Mouse (Mus musculus): Measurements from ENCODE around the gene Phlpp1. TPM values are rescaled to one million over a fixed set of nuclear protein-coding genes. Genes with fewer than 3 reads are reported as not detected.

Gene Phlpp1
- polyA plus RNA-seq, 1 experiment from 2014 or later, result 7.4 TPM

DNA sequence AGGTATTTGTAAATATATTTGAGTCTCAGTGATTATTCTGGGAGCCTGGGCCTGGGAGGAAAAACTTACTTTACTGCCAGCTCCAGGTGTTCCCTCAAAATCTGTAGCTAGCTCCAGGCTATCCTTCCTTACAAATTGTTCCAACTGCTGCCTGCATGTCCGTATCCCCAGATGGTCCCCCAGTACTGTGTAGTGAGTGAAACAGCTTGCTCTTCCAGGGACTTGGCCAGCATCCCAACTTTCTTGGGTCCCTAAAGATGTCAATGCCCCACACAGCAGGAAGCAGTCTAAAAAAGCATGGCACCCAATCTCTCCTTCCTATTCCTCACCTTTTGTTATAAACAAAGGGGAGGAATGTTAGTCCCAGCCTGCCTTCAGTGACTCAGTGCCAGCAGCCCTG is 235.3 kb downstream of the Phlpp1 start:
- H3K4me3 ChIP-seq (ENCODE audit: low read length), result no peak overlapping the region

GRCm38 (mm10) chr1:106407963-106408440 is 236.4 kb downstream of the Phlpp1 start:
- H3K27me3 ChIP-seq (replicated peaks; ENCODE audit: control insufficient read depth, insufficient read depth, low read length), result no peaks in the 10 kb centered on the region
- H3K9me3 ChIP-seq (ENCODE audit: control insufficient read depth, low read length), result no peaks in the 10 kb centered on the region
- H3K4me2 ChIP-seq (ENCODE audit: low read length), result no peak overlapping the region
- H3K27ac ChIP-seq (ENCODE audit: low read depth, low read length), result no peak overlapping the region
- ATAC-seq, result no peak
- H3K9ac ChIP-seq (ENCODE audit: low read depth, low read length), result no peak overlapping the region
- no peak overlapping the region for H3K4me3 ChIP-seq (ENCODE audit: low read length)
- H3K4me1 ChIP-seq (ENCODE audit: control insufficient read depth, insufficient read depth, low read depth, low read length), result no peaks in the 10 kb centered on the region
- no peaks in the 10 kb centered on the region for H3K36me3 ChIP-seq (ENCODE audit: control insufficient read depth, insufficient read depth, low read length)
- WGBS, result 71% methylated on average over 7 of the region's 7 CpGs

More for the DNA sequence above, 235.3 kb downstream of the Phlpp1 start:
- no peaks in the 10 kb centered on the region for H3K4me1 ChIP-seq (ENCODE audit: control insufficient read depth, insufficient read depth, low read depth, low read length)
- H3K36me3 ChIP-seq (ENCODE audit: control insufficient read depth, insufficient read depth, low read length), result no peaks in the 10 kb centered on the region
- WGBS, result 50% methylated on average over 1 of the region's 1 CpGs
- no peak overlapping the region for H3K4me2 ChIP-seq (ENCODE audit: low read length)
- ATAC-seq, result no peak; the same call in 1 of the 2 replicates
- no peaks in the 10 kb centered on the region for H3K9me3 ChIP-seq (ENCODE audit: control insufficient read depth, low read length)
- H3K9ac ChIP-seq (ENCODE audit: low read depth, low read length), result no peak overlapping the region
- H3K27me3 ChIP-seq (replicated peaks; ENCODE audit: control insufficient read depth, insufficient read depth, low read length), result no peaks in the 10 kb centered on the region
- H3K27ac ChIP-seq (ENCODE audit: low read depth, low read length), result no peak overlapping the region

GRCm38 (mm10) chr1:106410858-106411257 is 239.3 kb downstream of the Phlpp1 start:
- 84% methylated on average over 2 of the region's 2 CpGs for WGBS
- H3K4me1 ChIP-seq (ENCODE audit: control insufficient read depth, insufficient read depth, low read depth, low read length), result no peaks in the 10 kb centered on the region
- H3K4me2 ChIP-seq (ENCODE audit: low read length), result no peak overlapping the region
- H3K36me3 ChIP-seq (ENCODE audit: control insufficient read depth, insufficient read depth, low read length), result no peaks in the 10 kb centered on the region
- no peak overlapping the region for H3K27ac ChIP-seq (ENCODE audit: low read depth, low read length)
- no peak overlapping the region for H3K9ac ChIP-seq (ENCODE audit: low read depth, low read length)
- no peaks in the 10 kb centered on the region for H3K27me3 ChIP-seq (replicated peaks; ENCODE audit: control insufficient read depth, insufficient read depth, low read length)
- no peak for ATAC-seq
- H3K4me3 ChIP-seq (ENCODE audit: low read length), result no peak overlapping the region
- H3K9me3 ChIP-seq (ENCODE audit: control insufficient read depth, low read length), result no peaks in the 10 kb centered on the region

DNA sequence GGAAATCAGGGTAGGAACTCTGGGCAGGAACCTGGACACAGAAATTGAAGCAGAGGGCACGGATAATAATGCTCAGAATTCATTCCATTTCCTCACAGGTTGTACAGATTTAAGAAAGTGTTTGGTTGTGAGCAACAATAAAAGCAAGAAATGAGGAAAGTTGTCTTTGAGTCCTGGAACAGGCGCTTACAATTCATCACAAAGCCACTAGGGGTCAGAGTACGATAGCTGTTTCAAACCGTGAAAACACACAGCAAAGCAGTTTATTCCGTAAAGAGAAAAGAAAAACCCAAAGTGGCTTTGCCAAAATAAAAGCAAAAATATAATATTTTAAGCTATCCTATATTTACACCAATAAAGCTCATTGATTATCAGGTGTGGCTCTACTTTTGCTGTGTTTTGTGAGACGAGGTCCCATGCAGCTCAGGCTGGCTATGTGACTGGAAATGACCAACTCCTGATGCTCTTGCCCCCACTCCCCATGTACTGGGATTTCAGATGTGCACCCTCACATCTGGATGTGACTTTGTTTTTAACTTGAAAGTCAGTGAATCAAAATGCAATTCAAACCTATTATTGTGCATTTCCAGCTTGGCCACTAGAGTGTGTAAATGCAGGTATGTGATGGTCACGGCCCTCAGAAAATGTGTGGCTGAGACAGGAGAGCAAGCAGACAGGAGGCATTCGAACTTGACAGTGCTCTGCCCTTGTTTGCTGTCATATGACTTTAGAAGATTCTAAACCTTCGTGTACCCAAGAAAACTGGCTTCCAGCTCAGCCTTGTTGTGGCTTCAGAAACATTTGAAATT is 253.8 kb downstream of the Phlpp1 start:
- ATAC-seq, result peak; percentile 52; the same call in 1 of the 2 replicates
- no peak overlapping the region for H3K4me3 ChIP-seq (ENCODE audit: low read length)
- peak overlapping the region; percentile 12; the same call in 1 of the 2 replicates for H3K4me2 ChIP-seq (ENCODE audit: low read length)
- no peaks in the 10 kb centered on the region for H3K36me3 ChIP-seq (ENCODE audit: control insufficient read depth, insufficient read depth, low read length)
- no peaks in the 10 kb centered on the region for H3K27me3 ChIP-seq (replicated peaks; ENCODE audit: control insufficient read depth, insufficient read depth, low read length)
- no peaks in the 10 kb centered on the region for H3K9me3 ChIP-seq (ENCODE audit: control insufficient read depth, low read length)
- no peak overlapping the region for H3K27ac ChIP-seq (ENCODE audit: low read depth, low read length)
- 0 out of 2 replicates have a peak, but pooled peaks cover 3% of the 10 kb centered on the region for H3K4me1 ChIP-seq (ENCODE audit: control insufficient read depth, insufficient read depth, low read depth, low read length)
- 36% methylated on average over 9 of the region's 9 CpGs for WGBS
- H3K9ac ChIP-seq (ENCODE audit: low read depth, low read length), result peak overlapping the region; percentile 22; the same call in 1 of the 2 replicates

- Histone ChIP-seq H3K4me2 (ENCODE audit: low read length) (0 out of 2 replicates have a peak overlapping the region, but pooled peaks have one; percentile 13), H3K9ac (ENCODE audit: low read depth, low read length) (no peak overlapping the region), H3K4me3 (ENCODE audit: low read length) (no peak overlapping the region), H3K4me1 (ENCODE audit: control insufficient read depth, insufficient read depth, low read depth, low read length) (0 out of 2 replicates have a peak, but pooled peaks cover 3% of the 10 kb centered on the region), H3K27me3 (replicated peaks; ENCODE audit: control insufficient read depth, insufficient read depth, low read length) (no peaks in the 10 kb centered on the region), H3K27ac (ENCODE audit: low read depth, low read length) (no peak overlapping the region), H3K36me3 (ENCODE audit: control insufficient read depth, insufficient read depth, low read length) (no peaks in the 10 kb centered on the region), H3K9me3 (ENCODE audit: control insufficient read depth, low read length) (no peaks in the 10 kb centered on the region)
- WGBS, result 41% methylated on average over 8 of the region's 8 CpGs
- ATAC-seq, result peak; percentile 90
These were observed 256.6 kb downstream of the Phlpp1 start for GRCm38 (mm10) chr1:106428170-106428569.

DNA sequence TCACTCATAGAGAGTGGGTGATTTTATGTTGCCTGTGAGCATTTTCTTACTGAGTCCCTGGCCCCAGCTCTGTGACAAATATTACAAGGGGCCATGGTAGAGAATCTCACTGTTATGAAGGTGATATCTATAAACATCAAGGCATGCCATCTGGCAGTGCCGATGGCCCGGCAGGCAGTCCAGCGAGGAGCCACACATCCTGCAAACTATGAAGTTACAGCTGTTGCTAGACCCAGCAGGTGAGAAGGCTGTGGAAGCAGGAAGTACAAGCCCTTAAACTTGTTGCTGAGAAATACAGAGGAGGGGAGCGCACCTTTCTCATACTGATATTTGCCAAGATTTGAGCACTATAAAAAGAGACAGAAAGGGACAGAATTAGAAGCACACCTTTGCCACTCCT is 257.0 kb downstream of the Phlpp1 start:
- no peak overlapping the region for H3K9ac ChIP-seq (ENCODE audit: low read depth, low read length)
- H3K4me2 ChIP-seq (ENCODE audit: low read length), result no peak overlapping the region
- ATAC-seq, result peak; percentile 69
- H3K4me1 ChIP-seq (ENCODE audit: control insufficient read depth, insufficient read depth, low read depth, low read length), result 0 out of 2 replicates have a peak, but pooled peaks cover 3% of the 10 kb centered on the region
- H3K4me3 ChIP-seq (ENCODE audit: low read length), result no peak overlapping the region
- H3K9me3 ChIP-seq (ENCODE audit: control insufficient read depth, low read length), result no peaks in the 10 kb centered on the region
- H3K36me3 ChIP-seq (ENCODE audit: control insufficient read depth, insufficient read depth, low read length), result no peaks in the 10 kb centered on the region
- WGBS, result 60% methylated on average over 4 of the region's 4 CpGs
- H3K27ac ChIP-seq (ENCODE audit: low read depth, low read length), result no peak overlapping the region
- H3K27me3 ChIP-seq (replicated peaks; ENCODE audit: control insufficient read depth, insufficient read depth, low read length), result no peaks in the 10 kb centered on the region

DNA sequence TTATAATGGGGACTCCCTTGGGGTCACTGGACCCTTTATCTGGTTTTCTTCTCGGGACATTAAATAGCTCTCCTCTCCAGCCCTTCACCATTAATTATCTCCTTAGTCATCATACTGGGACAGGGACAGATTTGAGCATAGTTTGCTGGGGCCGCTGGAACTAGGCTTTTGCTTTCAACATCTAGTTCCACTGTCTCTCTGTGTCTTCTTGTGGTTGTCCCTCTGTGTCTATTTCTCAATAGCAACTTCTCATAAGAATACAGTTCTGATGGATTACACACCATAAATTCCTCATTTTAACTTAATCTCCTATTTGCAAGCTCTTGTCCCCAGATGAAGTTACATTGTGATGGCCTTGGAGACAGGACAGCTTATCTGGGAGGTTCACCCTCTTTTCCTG is 262.0 kb downstream of the Phlpp1 start:
- no peak overlapping the region for H3K9ac ChIP-seq (ENCODE audit: low read depth, low read length)
- no peaks in the 10 kb centered on the region for H3K27me3 ChIP-seq (replicated peaks; ENCODE audit: control insufficient read depth, insufficient read depth, low read length)
- no peak overlapping the region for H3K27ac ChIP-seq (ENCODE audit: low read depth, low read length)
- H3K4me3 ChIP-seq (ENCODE audit: low read length), result no peak overlapping the region
- no peak for ATAC-seq
- H3K36me3 ChIP-seq (ENCODE audit: control insufficient read depth, insufficient read depth, low read length), result no peaks in the 10 kb centered on the region
- H3K4me1 ChIP-seq (ENCODE audit: control insufficient read depth, insufficient read depth, low read depth, low read length), result no peaks in the 10 kb centered on the region
- no peak overlapping the region for H3K4me2 ChIP-seq (ENCODE audit: low read length)
- WGBS, result 59% methylated on average over 2 of the region's 2 CpGs
- no peaks in the 10 kb centered on the region for H3K9me3 ChIP-seq (ENCODE audit: control insufficient read depth, low read length)

Other genes starting within 250 kb of the Phlpp1 start
- gene Zcchc2, start 181.3 kb upstream of the Phlpp1 start, polyA plus RNA-seq (2015; fragmentation: Nextera tagmentation; extraction: Ambion mirVana), result 2.8 and 2.9 TPM in 2 replicates

Measured in hindbrain, embryonic 16.5 days (tissue).